Mouse (Mus musculus): Measurements from ENCODE around the gene Wipf1.

- no peak for TF ChIP-seq POLR2A (IDR thresholded peaks at IDR 0.05; ENCODE audit: low read depth, low read length)
- TF ChIP-seq CTCF (conservative IDR thresholded peaks at IDR 0.05; ENCODE audit: insufficient read depth, insufficient read length, low read depth, low read length), result no peak
Measured at GRCm38 (mm10) chr2:73401689-73402088, 127.8 kb downstream of the Wipf1 start.

All from kidney, adult 2 months (tissue).